Mouse (Mus musculus): ENCODE results near the gene Tmem150c.

DNA sequence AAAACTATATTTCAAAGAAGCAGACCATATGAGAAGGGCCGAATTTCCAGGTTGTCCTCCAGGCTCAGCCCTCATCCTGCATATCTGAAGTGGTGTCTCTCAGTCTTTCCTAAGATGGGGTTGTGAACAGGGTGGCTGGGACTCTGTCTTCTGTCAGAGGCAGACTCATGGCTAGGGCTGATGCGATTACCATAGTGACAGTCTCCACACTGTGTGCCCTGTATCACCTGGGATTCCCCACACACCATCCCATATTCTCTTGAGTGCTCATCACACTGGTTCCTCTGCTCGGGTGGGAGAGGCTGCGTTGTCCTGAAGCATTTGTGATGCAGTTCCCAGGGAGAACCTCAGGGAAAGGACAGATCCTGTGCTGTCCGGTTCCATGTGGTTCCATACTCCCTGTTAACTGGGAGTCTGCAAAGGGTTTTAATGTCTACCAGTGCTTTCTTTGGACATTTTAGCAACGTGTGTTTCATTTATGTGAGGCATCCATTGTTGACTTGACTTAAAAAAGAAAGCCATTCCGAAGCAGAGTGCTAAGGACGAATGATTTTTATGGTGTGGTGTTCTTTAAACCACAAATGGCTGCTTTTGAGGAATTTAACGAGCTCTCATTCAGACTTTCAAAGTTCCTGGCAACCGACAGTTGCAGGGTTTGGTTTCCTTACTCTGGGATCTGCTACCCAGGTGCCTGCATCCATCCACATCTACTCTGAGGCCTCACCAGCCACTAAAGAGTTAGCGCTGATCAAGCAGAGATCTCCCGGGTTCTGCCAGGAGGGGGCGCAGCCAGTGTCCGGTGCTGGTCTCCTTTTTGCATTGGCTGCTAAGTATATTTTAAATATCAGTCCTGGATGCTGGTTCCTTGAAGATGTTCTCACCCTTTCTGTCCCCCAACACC lies 7.2 kb upstream of the Tmem150c start:
- TF ChIP-seq EP300 (IDR thresholded peaks at IDR 0.05; ENCODE audit: insufficient read depth, low read depth, low read length): no peak
- no peak for TF ChIP-seq POLR2A (IDR thresholded peaks at IDR 0.05; ENCODE audit: insufficient read depth, low read length)

Data from ES-Bruce4 (cell line).